Mouse (Mus musculus) heart, postnatal 0 days (tissue): ENCODE data around the gene Klhl30. TPM values are rescaled to one million over a fixed set of nuclear protein-coding genes. Genes with fewer than 3 reads are reported as not detected.

Experiments used
- ATAC-seq: fragments of 200-750 bp; cut with Nextera tagmentation; 2 replicates; pipeline ENCODE4 v1.8.0; 2017; ENCODE audit warnings: low read depth, moderate number of reproducible peaks, moderate library complexity; ENCODE audit not compliant: insufficient read depth
- DNase-seq: peaks from one replicate; pipeline ENCODE4 v3.0.0-alpha.2; 2016; ENCODE audit warnings: low spot score
- H3K27ac ChIP-seq: fragments of 300-500 bp; sonication (generic); 2 replicates; pipeline ENCODE4 v1.5.1; 2014; ENCODE audit warnings: low read depth, mild to moderate bottlenecking
- H3K27me3 ChIP-seq: fragments of 300-500 bp; sonication (generic); 2 replicates; pipeline ENCODE4 v1.6.1; 2014; ENCODE audit warnings: low read length, mixed read lengths; ENCODE audit not compliant: control insufficient read depth, insufficient read depth
- H3K36me3 ChIP-seq: fragments of 300-500 bp; sonication (generic); replicated peaks from 2 replicates; pipeline ENCODE4 v1.6.1; 2014; ENCODE audit warnings: low read length, mixed read lengths; ENCODE audit not compliant: control insufficient read depth, insufficient read depth
- H3K4me1 ChIP-seq: fragments of 300-500 bp; sonication (generic); 2 replicates; pipeline ENCODE4 v1.6.1; 2014; ENCODE audit warnings: antibody characterized with exemption; ENCODE audit not compliant: control insufficient read depth, insufficient read depth
- H3K4me2 ChIP-seq: fragments of 300-500 bp; sonication (generic); 2 replicates; pipeline ENCODE4 v1.6.1; 2014; ENCODE audit warnings: low read depth, mild to moderate bottlenecking, low read length, moderate library complexity
- H3K4me3 ChIP-seq: fragments of 300-500 bp; sonication (generic); 2 replicates; pipeline ENCODE4 v1.5.1; 2014; ENCODE audit warnings: low read depth, low read length
- H3K9ac ChIP-seq: fragments of 300-500 bp; sonication (generic); replicated peaks from 2 replicates; pipeline ENCODE4 v1.6.1; 2014; ENCODE audit warnings: low read depth, low read length, mixed read lengths
- H3K9me3 ChIP-seq: fragments of 300-500 bp; sonication (generic); replicated peaks from 2 replicates; pipeline ENCODE4 v1.6.1; 2016; ENCODE audit warnings: low read length; ENCODE audit not compliant: control insufficient read depth
- CTCF ChIP-seq: IDR thresholded peaks from 2 replicates; pipeline ENCODE4 v1.5.1; 2016; ENCODE audit warnings: antibody characterized with exemption, control low read depth, low read depth
- EP300 ChIP-seq: IDR thresholded peaks from 2 replicates; pipeline ENCODE4 v1.6.1; 2016; ENCODE audit warnings: antibody characterized with exemption, low read depth
- WGBS: fragments of 180-500 bp; shearing (Covaris S2); extraction: QIAGEN DNeasy Blood & Tissue Kit; methylation state at CpG from one replicate; pipeline ENCODE4 v1.1.7; 2014; 5-methylcytosine and 5-hydroxymethylcytosine counted together
- polyA plus RNA-seq: library from polyadenylated mRNA; unstranded; fragments of >200 nt; fragmentation: Nextera tagmentation; extraction: Ambion mirVana; gene quantifications from 2 replicates; pipeline ENCODE4 v1.2.1, GENCODE M21; 2015
- total RNA-seq: library from RNA; depleted of rRNA; stranded (reverse); fragments of >200 nt; gene quantifications from 2 replicates; pipeline ENCODE4 v1.2.3, GENCODE M21; 2014; ENCODE audit warnings: low replicate concordance

The Klhl30 gene
- total and polyA plus RNA-seq, 2 experiments from 2014 or later: 64.0 to 83.2 TPM

- H3K27me3 ChIP-seq: no peaks in the 10 kb centered on the region
- 62% methylated on average over 4 of the region's 4 CpGs for WGBS
- ATAC-seq (no peak), DNase-seq (no peak)
- no peak overlapping the region for H3K4me2 ChIP-seq
- H3K27ac ChIP-seq: no peak overlapping the region
- H3K9me3 ChIP-seq: no peaks in the 10 kb centered on the region
- no peak overlapping the region for H3K4me3 ChIP-seq
- H3K9ac ChIP-seq: no peak overlapping the region
- TF ChIP-seq CTCF (no peak), EP300 (no peak)
- peaks cover 13% of the 10 kb centered on the region for H3K4me1 ChIP-seq
- H3K36me3 ChIP-seq: no peaks in the 10 kb centered on the region
Measured at GRCm38 (mm10) chr1:91332102-91332501, 18.7 kb upstream of the Klhl30 start.

- peak; percentile 79 for ATAC-seq
Measured at GRCm38 (mm10) chr1:91333582-91333981, 17.2 kb upstream of the Klhl30 start.

DNA sequence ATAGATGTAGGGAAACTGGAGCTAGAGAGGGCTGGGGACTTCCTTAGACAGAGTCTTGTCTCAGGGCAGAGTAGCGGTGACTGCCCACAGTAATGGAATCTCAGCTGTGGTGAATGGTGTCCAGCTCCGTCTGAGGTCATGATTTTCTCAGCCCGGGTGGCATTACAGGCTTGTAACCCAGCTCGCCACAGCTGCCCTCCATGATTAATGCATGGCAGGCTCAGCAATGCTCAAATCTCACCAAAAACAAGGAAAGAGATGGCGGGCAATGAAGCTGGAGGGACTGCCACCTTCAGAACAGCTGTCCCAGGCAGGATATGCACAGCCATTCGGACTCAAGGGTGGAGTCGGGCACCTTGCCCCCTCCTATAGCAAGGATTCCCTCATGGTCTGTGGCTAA is 13.5 kb upstream of the Klhl30 start:
- TF ChIP-seq CTCF (no peak), EP300 (no peak)
- H3K27me3 ChIP-seq: peaks cover 5% of the 10 kb centered on the region

More at GRCm38 (mm10) chr1:91333582-91333981, 17.2 kb upstream of the Klhl30 start:
- Histone ChIP-seq H3K36me3 (no peaks in the 10 kb centered on the region), H3K4me1 (peaks cover 13% of the 10 kb centered on the region), H3K27ac (peak overlapping the region; percentile 59), H3K4me3 (no peak overlapping the region), H3K4me2 (no peak overlapping the region), H3K9ac (no peak overlapping the region), H3K27me3 (no peaks in the 10 kb centered on the region), H3K9me3 (no peaks in the 10 kb centered on the region)
- no peak for TF ChIP-seq EP300
- no peak for TF ChIP-seq CTCF
- DNase-seq: peak; percentile 64

GRCm38 (mm10) chr1:91344001-91344400 is 6.8 kb upstream of the Klhl30 start:
- H3K9ac ChIP-seq: no peak overlapping the region
- no peak overlapping the region for H3K4me2 ChIP-seq
- no peak overlapping the region for H3K4me3 ChIP-seq
- WGBS: 48% methylated on average over 3 of the region's 3 CpGs
- peaks cover 46% of the 10 kb centered on the region for H3K27me3 ChIP-seq
- H3K36me3 ChIP-seq: no peaks in the 10 kb centered on the region
- H3K27ac ChIP-seq: no peak overlapping the region
- DNase-seq (no peak), ATAC-seq (peak; percentile 12; the same call in 1 of the 2 replicates)
- no peaks in the 10 kb centered on the region; the same call in 1 of the 2 replicates for H3K4me1 ChIP-seq
- TF ChIP-seq EP300 (no peak), CTCF (no peak)
- H3K9me3 ChIP-seq: no peaks in the 10 kb centered on the region

More for the DNA sequence above, 13.5 kb upstream of the Klhl30 start:
- H3K4me1 ChIP-seq: peaks cover 13% of the 10 kb centered on the region
- no peak overlapping the region for H3K4me2 ChIP-seq
- no peak overlapping the region for H3K4me3 ChIP-seq
- DNase-seq (no peak), ATAC-seq (no peak)
- H3K9ac ChIP-seq: no peak overlapping the region
- no peak overlapping the region for H3K27ac ChIP-seq
- no peaks in the 10 kb centered on the region for H3K36me3 ChIP-seq
- no peaks in the 10 kb centered on the region for H3K9me3 ChIP-seq
- 90% methylated on average over 7 of the region's 7 CpGs for WGBS

- 6% methylated on average over 61 of the region's 68 CpGs for WGBS
- H3K4me2 ChIP-seq: peak overlapping the region; percentile 30
- no peaks in the 10 kb centered on the region for H3K9me3 ChIP-seq
- ATAC-seq (no peak; the same call in 1 of the 2 replicates), DNase-seq (no peak)
- H3K27ac ChIP-seq: no peak overlapping the region
- no peaks in the 10 kb centered on the region for H3K36me3 ChIP-seq
- H3K4me3 ChIP-seq: peak overlapping the region; percentile 25
- peaks cover 46% of the 10 kb centered on the region for H3K27me3 ChIP-seq
- peaks cover 4% of the 10 kb centered on the region for H3K4me1 ChIP-seq
- TF ChIP-seq EP300 (no peak), CTCF (peak; percentile 34; the same call in 1 of the 2 replicates)
- H3K9ac ChIP-seq: no peak overlapping the region
Measured at GRCm38 (mm10) chr1:91344921-91345685, 5.7 kb upstream of the Klhl30 start.

DNA sequence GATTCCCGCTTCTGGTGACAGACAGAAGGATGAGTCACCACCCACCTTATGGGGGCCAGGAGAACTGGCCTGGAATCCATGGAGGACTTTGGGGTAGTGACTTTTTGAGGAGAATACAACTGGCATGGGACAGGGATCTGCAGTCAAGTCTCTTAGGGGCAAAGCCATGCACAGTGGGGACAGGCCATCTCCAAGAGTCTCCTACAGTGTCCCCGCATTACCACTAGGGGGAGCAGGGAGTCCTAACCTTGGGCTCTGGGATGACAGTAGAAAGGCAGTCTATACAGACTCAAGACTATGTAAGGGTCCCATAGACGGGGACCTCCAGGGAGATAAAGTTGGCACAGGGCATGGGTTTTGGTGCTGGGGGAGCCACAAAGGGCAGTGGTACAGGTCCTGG is 3.9 kb upstream of the Klhl30 start:
- no peak overlapping the region for H3K27ac ChIP-seq
- TF ChIP-seq EP300 (no peak), CTCF (peak; percentile 92)
- WGBS: 33% methylated on average over 3 of the region's 3 CpGs
- ATAC-seq: peak; percentile 37
- peak; percentile 86 for DNase-seq
- H3K36me3 ChIP-seq: no peaks in the 10 kb centered on the region
- H3K4me2 ChIP-seq: no peak overlapping the region
- H3K9ac ChIP-seq: no peak overlapping the region
- H3K4me1 ChIP-seq: peaks cover 10% of the 10 kb centered on the region
- H3K9me3 ChIP-seq: no peaks in the 10 kb centered on the region
- peaks cover 45% of the 10 kb centered on the region for H3K27me3 ChIP-seq
- no peak overlapping the region for H3K4me3 ChIP-seq
